Mouse (Mus musculus): Measurements from ENCODE around the gene Arl11. TPM values are rescaled to one million over a fixed set of nuclear protein-coding genes. Genes with fewer than 3 reads are reported as not detected.
"Not testable (repeated sequence)": the region's sequence is repeated elsewhere in the genome, so short reads cannot be mapped to it uniquely, and the experiment has no call there.

Arl11 gene
- polyA plus RNA-seq, 1 experiment from 2014 or later = 0.36 TPM

- H3K4me3 ChIP-seq = no peak overlapping the region
- WGBS = 84% methylated on average over 2 of the region's 2 CpGs
Measured at GRCm38 (mm10) chr14:61302428-61302827, 7.1 kb upstream of the Arl11 start.

GRCm38 (mm10) chr14:61303969-61304609, 5.5 kb upstream of the Arl11 start:
- Histone ChIP-seq H3K4me3 (no peak overlapping the region), H3K9ac (no peak overlapping the region), H3K36me3 (no peaks in the 10 kb centered on the region), H3K27ac (no peak overlapping the region), H3K27me3 (no peaks in the 10 kb centered on the region), H3K4me2 (no peak overlapping the region), H3K4me1 (replicated peaks) (no peaks in the 10 kb centered on the region), H3K9me3 (0 out of 2 replicates have a peak, but pooled peaks cover 6% of the 10 kb centered on the region)
- no peak for ATAC-seq (ENCODE audit: low FRiP score)
- 82% methylated on average over 4 of the region's 4 CpGs for WGBS

More at GRCm38 (mm10) chr14:61302428-61302827, 7.1 kb upstream of the Arl11 start:
- Histone ChIP-seq H3K9ac (no peak overlapping the region), H3K9me3 (0 out of 2 replicates have a peak, but pooled peaks cover 6% of the 10 kb centered on the region), H3K4me2 (no peak overlapping the region), H3K4me1 (replicated peaks) (no peaks in the 10 kb centered on the region), H3K27me3 (no peaks in the 10 kb centered on the region), H3K36me3 (no peaks in the 10 kb centered on the region), H3K27ac (no peak overlapping the region)
- ATAC-seq (ENCODE audit: low FRiP score) = no peak

GRCm38 (mm10) chr14:61310036-61310772, 651 bp downstream of the Arl11 start:
- Histone ChIP-seq H3K4me1 (replicated peaks) (0 out of 2 replicates have a peak, but pooled peaks cover 5% of the 10 kb centered on the region), H3K27me3 (no peaks in the 10 kb centered on the region), H3K27ac (no peak overlapping the region), H3K9ac (no peak overlapping the region), H3K9me3 (no peaks in the 10 kb centered on the region), H3K36me3 (no peaks in the 10 kb centered on the region), H3K4me3 (no peak overlapping the region), H3K4me2 (no peak overlapping the region)
- WGBS = 70% methylated on average over 7 of the region's 7 CpGs
- ATAC-seq (ENCODE audit: low FRiP score) = no peak

DNA sequence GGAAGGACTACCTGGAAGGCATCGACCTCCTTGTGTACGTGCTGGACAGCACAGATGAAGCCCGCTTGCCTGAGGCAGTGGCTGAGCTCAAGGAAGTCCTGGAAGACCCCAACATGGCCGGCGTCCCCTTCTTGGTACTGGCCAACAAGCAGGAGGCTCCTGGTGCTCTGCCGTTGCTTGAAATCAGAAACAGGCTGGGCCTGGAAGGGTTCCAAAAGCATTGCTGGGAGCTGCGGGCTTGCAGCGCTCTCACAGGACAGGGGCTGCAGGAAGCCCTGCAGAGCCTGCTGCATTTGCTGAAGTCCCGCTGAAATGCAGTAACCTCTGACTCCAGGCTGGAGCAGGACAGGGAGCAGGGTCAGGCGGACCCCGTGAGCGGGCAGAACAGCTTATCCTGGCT, 1.4 kb downstream of the Arl11 start:
- no peak overlapping the region for H3K27ac ChIP-seq
- ATAC-seq (ENCODE audit: low FRiP score) = no peak

DNA sequence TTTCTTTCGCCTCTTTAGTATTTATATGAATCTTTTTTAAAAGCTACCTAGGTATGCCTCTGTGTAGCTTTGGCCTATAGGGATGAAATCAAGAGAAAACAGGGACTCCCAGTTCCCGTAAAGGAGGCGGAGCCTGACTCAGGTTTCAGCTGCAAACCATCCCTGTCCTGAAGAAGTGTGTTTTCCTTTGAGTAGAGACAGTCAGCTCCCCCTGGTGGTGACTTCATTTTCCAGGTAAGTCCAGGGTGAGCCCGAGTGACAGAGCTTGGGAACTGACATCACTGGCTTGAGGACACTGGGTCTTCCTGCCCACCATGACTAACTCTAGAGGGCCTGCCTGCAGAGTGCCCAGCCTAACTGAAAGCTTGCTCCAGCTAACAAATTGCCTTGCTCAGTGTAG, 7.3 kb downstream of the Arl11 start:
- Histone ChIP-seq H3K4me2 (no peak overlapping the region), H3K27ac (no peak overlapping the region), H3K27me3 (no peaks in the 10 kb centered on the region), H3K9ac (no peak overlapping the region), H3K36me3 (no peaks in the 10 kb centered on the region), H3K9me3 (no peaks in the 10 kb centered on the region), H3K4me1 (replicated peaks) (no peaks in the 10 kb centered on the region), H3K4me3 (no peak overlapping the region)
- 42% methylated on average over 4 of the region's 4 CpGs for WGBS
- ATAC-seq (ENCODE audit: low FRiP score) = no peak

More for the DNA sequence above, 1.4 kb downstream of the Arl11 start:
- Histone ChIP-seq H3K9ac (no peak overlapping the region), H3K36me3 (no peaks in the 10 kb centered on the region), H3K4me2 (no peak overlapping the region), H3K27me3 (no peaks in the 10 kb centered on the region), H3K4me3 (no peak overlapping the region), H3K4me1 (replicated peaks) (0 out of 2 replicates have a peak, but pooled peaks cover 5% of the 10 kb centered on the region), H3K9me3 (no peaks in the 10 kb centered on the region)
- WGBS = 71% methylated on average over 12 of the region's 12 CpGs

GRCm38 (mm10) chr14:61320765-61321164, 11.2 kb downstream of the Arl11 start:
- no peak overlapping the region for H3K4me2 ChIP-seq
- peaks cover 10% of the 10 kb centered on the region for H3K9me3 ChIP-seq
- no peak overlapping the region for H3K4me3 ChIP-seq
- H3K27ac ChIP-seq = no peak overlapping the region
- H3K9ac ChIP-seq = no peak overlapping the region
- H3K36me3 ChIP-seq = 0 out of 2 replicates have a peak, but pooled peaks cover 3% of the 10 kb centered on the region
- no peaks in the 10 kb centered on the region for H3K27me3 ChIP-seq
- ATAC-seq (ENCODE audit: low FRiP score) = no peak
- H3K4me1 ChIP-seq (replicated peaks) = no peaks in the 10 kb centered on the region
- WGBS = 88% methylated on average over 1 of the region's 1 CpGs

- Histone ChIP-seq H3K4me3 (no peak overlapping the region), H3K4me2 (no peak overlapping the region), H3K27ac (no peak overlapping the region), H3K27me3 (no peaks in the 10 kb centered on the region), H3K4me1 (replicated peaks) (no peaks in the 10 kb centered on the region), H3K9ac (no peak overlapping the region), H3K36me3 (0 out of 2 replicates have a peak, but pooled peaks cover 3% of the 10 kb centered on the region), H3K9me3 (peaks cover 10% of the 10 kb centered on the region)
- ATAC-seq (ENCODE audit: low FRiP score) = no peak
- 86% methylated on average over 4 of the region's 4 CpGs for WGBS
Measured at GRCm38 (mm10) chr14:61321200-61321599, 11.6 kb downstream of the Arl11 start.

DNA sequence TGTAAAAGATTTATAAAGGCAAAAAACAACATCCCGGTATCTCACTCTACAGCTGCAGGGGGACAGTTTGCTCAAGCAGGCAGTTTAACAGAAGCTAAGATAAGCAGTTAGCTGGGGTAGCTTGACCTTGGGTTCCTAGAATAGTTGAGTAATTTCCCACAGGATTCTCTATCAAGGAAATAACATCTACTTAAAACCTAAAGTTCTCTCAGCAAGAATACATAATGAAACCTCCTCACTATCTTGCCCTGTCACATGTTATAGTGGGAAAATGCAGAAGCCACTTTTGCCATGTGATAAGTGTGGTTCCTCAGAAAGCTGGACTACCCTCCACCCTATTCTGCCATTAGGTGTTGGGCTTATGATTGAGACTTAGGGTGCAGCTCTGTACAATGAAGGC, 13.2 kb downstream of the Arl11 start:
- WGBS = 100% methylated on average over 1 of the region's 1 CpGs

DNA sequence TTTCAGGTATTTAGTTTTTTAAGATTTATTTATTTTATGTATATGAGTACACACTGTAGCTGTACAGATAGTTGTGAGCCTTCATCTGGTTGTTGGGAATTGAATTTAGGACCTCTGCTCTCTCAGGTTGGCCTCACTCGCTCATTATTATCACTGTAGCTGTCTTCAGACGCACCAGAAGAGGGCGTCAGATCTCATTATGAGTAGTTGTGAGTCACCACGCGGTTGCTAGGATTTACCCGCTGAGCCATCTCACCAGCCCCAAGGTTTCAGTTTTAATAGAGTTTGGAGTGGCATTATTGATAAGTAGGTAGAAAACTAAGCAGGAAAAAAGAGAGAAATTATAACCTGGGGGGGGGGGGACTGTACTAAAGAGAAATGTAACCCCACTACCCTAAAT, 17.5 kb downstream of the Arl11 start:
- not testable (repeated sequence) for H3K36me3 ChIP-seq; H3K4me3 ChIP-seq; H3K27ac ChIP-seq; H3K4me2 ChIP-seq; H3K9ac ChIP-seq; ATAC-seq (ENCODE audit: low FRiP score); H3K27me3 ChIP-seq
- Histone ChIP-seq H3K9me3 (peaks cover 10% of the 10 kb centered on the region), H3K4me1 (replicated peaks) (peaks cover 24% of the 10 kb centered on the region)
- WGBS = 24% methylated on average over 6 of the region's 6 CpGs

More for the DNA sequence above, 13.2 kb downstream of the Arl11 start:
- H3K27ac ChIP-seq = no peak overlapping the region
- no peak overlapping the region for H3K4me2 ChIP-seq
- H3K36me3 ChIP-seq = 0 out of 2 replicates have a peak, but pooled peaks cover 3% of the 10 kb centered on the region
- H3K9me3 ChIP-seq = peaks cover 10% of the 10 kb centered on the region
- peaks cover 7% of the 10 kb centered on the region; the same call in 1 of the 2 replicates for H3K4me1 ChIP-seq (replicated peaks)
- H3K4me3 ChIP-seq = no peak overlapping the region
- no peak overlapping the region for H3K9ac ChIP-seq
- no peaks in the 10 kb centered on the region for H3K27me3 ChIP-seq
- ATAC-seq (ENCODE audit: low FRiP score) = no peak

DNA sequence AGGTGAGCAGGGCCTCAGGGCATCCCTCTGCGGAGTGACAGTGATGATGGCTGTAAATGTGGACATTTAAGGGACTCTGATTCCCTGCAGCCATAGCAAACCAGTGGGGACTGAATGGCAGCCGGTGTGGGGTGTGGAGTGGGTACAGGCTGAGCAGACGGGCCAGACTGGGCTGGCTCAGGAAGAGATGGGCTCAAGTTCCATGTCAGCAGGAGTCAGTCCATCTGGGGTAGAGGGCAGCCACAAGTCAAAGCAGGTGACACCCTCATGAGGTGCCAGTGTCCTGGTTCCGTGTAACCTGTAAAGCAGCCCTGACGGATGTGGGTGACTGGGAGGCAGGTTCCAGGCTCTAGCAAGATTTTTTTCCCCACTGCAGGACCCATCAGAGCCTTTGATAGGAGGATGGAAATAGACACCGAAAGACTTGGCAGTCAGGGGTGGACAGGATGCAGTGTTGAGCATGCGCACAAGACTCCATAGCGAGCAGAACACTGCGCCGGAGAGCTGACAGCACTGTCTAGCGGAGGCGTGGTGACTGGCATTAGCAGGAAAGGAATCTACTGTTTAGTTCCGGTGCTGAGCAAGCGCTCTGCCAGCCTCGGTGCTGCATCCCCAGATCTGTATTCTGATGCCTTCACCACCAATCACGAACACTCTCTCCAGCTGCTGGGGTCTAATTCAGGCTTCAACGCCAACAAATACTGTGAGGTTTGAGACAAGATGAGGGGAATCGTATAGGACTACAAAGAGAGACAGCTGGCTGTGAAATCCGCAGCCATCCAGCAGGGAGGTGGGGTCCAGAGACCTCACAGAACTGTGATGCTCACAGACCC, 18.3 kb downstream of the Arl11 start:
- H3K36me3 ChIP-seq = no peaks in the 10 kb centered on the region
- H3K4me1 ChIP-seq (replicated peaks) = peaks cover 24% of the 10 kb centered on the region
- H3K27me3 ChIP-seq = no peaks in the 10 kb centered on the region
- peak overlapping the region; percentile 68 for H3K9ac ChIP-seq
- ATAC-seq (ENCODE audit: low FRiP score) = peak; percentile 88
- peak overlapping the region; percentile 52 for H3K4me2 ChIP-seq
- H3K4me3 ChIP-seq = peak overlapping the region; percentile 30
- peaks cover 4% of the 10 kb centered on the region for H3K9me3 ChIP-seq
- peak overlapping the region; percentile 75 for H3K27ac ChIP-seq
- 34% methylated on average over 19 of the region's 19 CpGs for WGBS

DNA sequence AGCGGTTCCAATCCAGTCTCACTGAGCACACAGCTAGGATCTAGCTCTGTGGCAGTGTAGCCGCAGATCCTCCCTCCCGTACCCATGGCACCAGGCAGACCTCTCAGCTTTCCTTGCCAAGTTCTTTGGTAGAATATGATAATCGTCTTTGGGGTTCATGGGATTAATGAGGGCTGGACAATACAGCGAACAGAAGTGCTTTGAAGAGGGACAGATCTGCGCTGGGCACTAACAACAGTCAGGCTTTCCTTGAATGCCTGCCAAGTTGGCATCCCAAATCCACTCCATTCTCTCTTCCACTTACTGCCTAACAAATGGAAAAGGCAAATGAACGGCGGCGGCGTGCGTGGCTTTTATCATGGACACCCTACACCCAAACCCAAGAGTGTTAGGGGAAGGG, 21.0 kb downstream of the Arl11 start:
- Histone ChIP-seq H3K4me2 (peak overlapping the region; percentile 26; the same call in 1 of the 2 replicates), H3K4me1 (replicated peaks) (peaks cover 24% of the 10 kb centered on the region), H3K27me3 (no peaks in the 10 kb centered on the region), H3K4me3 (no peak overlapping the region), H3K9me3 (no peaks in the 10 kb centered on the region), H3K9ac (no peak overlapping the region), H3K27ac (peak overlapping the region; percentile 67), H3K36me3 (peaks cover 2% of the 10 kb centered on the region; the same call in 1 of the 2 replicates)
- 55% methylated on average over 11 of the region's 11 CpGs for WGBS
- ATAC-seq (ENCODE audit: low FRiP score) = peak; percentile 54
